Mouse (Mus musculus): ENCODE measurements around the gene Efcab6.

GRCm38 (mm10) chr15:84077151-84077550 is 12.0 kb upstream of the Efcab6 start:
- TF ChIP-seq CTCF (IDR thresholded peaks at IDR 0.05; ENCODE audit: low read depth, low read length): no peak
- no peak for TF ChIP-seq POLR2A (IDR thresholded peaks at IDR 0.05; ENCODE audit: borderline replicate concordance, low read depth, low read length)

Data from bone marrow macrophage, adult 2 months (primary cell).